Mouse (Mus musculus) heart, embryonic 14.5 days (tissue): ENCODE data around the gene Ptx4. TPM values are rescaled to one million over a fixed set of nuclear protein-coding genes. Genes with fewer than 3 reads are reported as not detected.

Experiments used
- ATAC-seq: fragments of 200-750 bp; cut with Nextera tagmentation; 2 replicates; pipeline ENCODE4 v1.8.0; 2017; ENCODE audit warnings: low read depth, moderate TSS enrichment; ENCODE audit not compliant: insufficient number of reproducible peaks, insufficient read depth, low FRiP score
- H3K27ac ChIP-seq, 2 experiments: fragments of 200-500 bp in 1 of 2; fragments of 300-500 bp in 1 of 2; sonication (generic) in 1 of 2; replicated peaks in 1 of 2; 2 replicates each; pipeline ENCODE4 v1.5.1; 2012 to 2014; ENCODE audit warnings: low read depth in 2 of 2, low read length in 2 of 2, control low read depth in 1 of 2, mild to moderate bottlenecking in 1 of 2, mixed read lengths in 1 of 2; ENCODE audit not compliant: control insufficient read depth in 1 of 2, insufficient read depth in 1 of 2
- H3K27me3 ChIP-seq: fragments of 300-500 bp; sonication (generic); 2 replicates; pipeline ENCODE4 v1.6.1; 2014; ENCODE audit warnings: mild to moderate bottlenecking, low read length, control low read depth; ENCODE audit not compliant: control insufficient read depth, insufficient read depth
- H3K36me3 ChIP-seq: fragments of 300-500 bp; sonication (generic); 2 replicates; pipeline ENCODE4 v1.6.1; 2014; ENCODE audit warnings: mild to moderate bottlenecking, control low read depth, low read length, mixed read lengths; ENCODE audit not compliant: control insufficient read depth, insufficient read depth
- H3K4me1 ChIP-seq, 2 experiments: fragments of 200-500 bp in 1 of 2; fragments of 300-500 bp in 1 of 2; sonication (generic) in 1 of 2; 2 replicates each; pipeline ENCODE4 v1.6.1; 2012 to 2014; ENCODE audit warnings: low read length in 2 of 2, control low read depth in 1 of 2, mixed read lengths in 1 of 2; ENCODE audit not compliant: control insufficient read depth in 2 of 2, insufficient read depth in 2 of 2
- H3K4me2 ChIP-seq: fragments of 300-500 bp; sonication (generic); 2 replicates; pipeline ENCODE4 v1.6.1; 2014; ENCODE audit warnings: mild to moderate bottlenecking, low read length
- H3K4me3 ChIP-seq, 2 experiments: fragments of 200-500 bp in 1 of 2; fragments of 300-500 bp in 1 of 2; sonication (generic) in 1 of 2; 2 replicates each; pipeline ENCODE4 v1.5.1; 2012 to 2014; ENCODE audit warnings: low read length in 2 of 2, mild to moderate bottlenecking in 2 of 2, control low read depth in 1 of 2, low read depth in 1 of 2, moderate library complexity in 1 of 2; ENCODE audit not compliant: control insufficient read depth in 1 of 2, insufficient read depth in 1 of 2
- H3K9ac ChIP-seq: fragments of 300-500 bp; sonication (generic); 2 replicates; pipeline ENCODE4 v1.6.1; 2014; ENCODE audit warnings: mild to moderate bottlenecking, low read length
- H3K9me3 ChIP-seq: fragments of 300-500 bp; sonication (generic); 2 replicates; pipeline ENCODE4 v1.6.1; 2016; ENCODE audit warnings: low read length, control low read depth; ENCODE audit not compliant: control insufficient read depth
- WGBS: fragments of 180-500 bp; shearing (Covaris S2); extraction: QIAGEN DNeasy Blood & Tissue Kit; methylation state at CpG from one replicate; pipeline ENCODE4 v1.1.7; 2014; 5-methylcytosine and 5-hydroxymethylcytosine counted together
- polyA plus RNA-seq: library from polyadenylated mRNA; unstranded; fragments of >200 nt; fragmentation: Nextera tagmentation; extraction: Ambion mirVana; gene quantifications from 2 replicates; pipeline ENCODE4 v1.2.1, GENCODE M21; 2014

Gene Ptx4
- polyA plus RNA-seq, 1 experiment from 2014 or later, result 0.14 TPM

GRCm38 (mm10) chr17:25101338-25101737 lies 19.2 kb upstream of the Ptx4 start:
- H3K27me3 ChIP-seq, result no peaks in the 10 kb centered on the region
- H3K27ac ChIP-seq, result no peak overlapping the region
- no peaks in the 10 kb centered on the region for H3K4me1 ChIP-seq
- no peak overlapping the region for H3K4me3 ChIP-seq
- no peak for ATAC-seq
- no peaks in the 10 kb centered on the region for H3K9me3 ChIP-seq
- H3K9ac ChIP-seq, result no peak overlapping the region
- peaks cover 85% of the 10 kb centered on the region for H3K36me3 ChIP-seq
- H3K4me2 ChIP-seq, result no peak overlapping the region
- WGBS, result 93% methylated on average over 11 of the region's 11 CpGs

- H3K27me3 ChIP-seq, result no peaks in the 10 kb centered on the region
- H3K27ac ChIP-seq, result no peak overlapping the region
- H3K36me3 ChIP-seq, result peaks cover 82% of the 10 kb centered on the region
- H3K9ac ChIP-seq, result no peak overlapping the region
- no peak overlapping the region for H3K4me2 ChIP-seq
- H3K4me1 ChIP-seq, result peaks cover 2 to 10% of the 10 kb centered on the region in 2 experiments
- no peak for ATAC-seq
- 73% methylated on average over 9 of the region's 16 CpGs for WGBS
- no peaks in the 10 kb centered on the region for H3K9me3 ChIP-seq
- no peak overlapping the region for H3K4me3 ChIP-seq
These were observed 12.8 kb upstream of the Ptx4 start for GRCm38 (mm10) chr17:25107786-25108185.

- ATAC-seq, result no peak
- Histone ChIP-seq H3K4me1 (peaks cover 2 to 12% of the 10 kb centered on the region in 2 experiments), H3K9ac (no peak overlapping the region), H3K4me3 (no peak overlapping the region), H3K27ac (no peak overlapping the region), H3K36me3 (peaks cover 70% of the 10 kb centered on the region), H3K4me2 (no peak overlapping the region), H3K9me3 (no peaks in the 10 kb centered on the region), H3K27me3 (no peaks in the 10 kb centered on the region)
- WGBS, result 60% methylated on average over 2 of the region's 2 CpGs
These were observed 11.0 kb upstream of the Ptx4 start for GRCm38 (mm10) chr17:25109578-25109977.

GRCm38 (mm10) chr17:25110590-25110989 lies 10.0 kb upstream of the Ptx4 start:
- ATAC-seq, result no peak
- Histone ChIP-seq H3K9me3 (no peaks in the 10 kb centered on the region), H3K4me1 (peaks cover 8 to 18% of the 10 kb centered on the region in 2 experiments), H3K27ac (no peak overlapping the region), H3K36me3 (peaks cover 60% of the 10 kb centered on the region), H3K9ac (no peak overlapping the region), H3K4me2 (no peak overlapping the region), H3K27me3 (no peaks in the 10 kb centered on the region), H3K4me3 (no peak overlapping the region)
- WGBS, result 95% methylated on average over 6 of the region's 6 CpGs

- H3K9ac ChIP-seq, result no peak overlapping the region
- no peak for ATAC-seq
- WGBS, result 87% methylated on average over 5 of the region's 5 CpGs
- H3K9me3 ChIP-seq, result no peaks in the 10 kb centered on the region
- H3K27ac ChIP-seq, result no peak overlapping the region
- no peak overlapping the region for H3K4me3 ChIP-seq
- H3K4me2 ChIP-seq, result no peak overlapping the region
- H3K4me1 ChIP-seq, result peaks cover 11 to 18% of the 10 kb centered on the region in 2 experiments
- H3K27me3 ChIP-seq, result no peaks in the 10 kb centered on the region
- peaks cover 53% of the 10 kb centered on the region for H3K36me3 ChIP-seq
These were observed 9.3 kb upstream of the Ptx4 start for GRCm38 (mm10) chr17:25111220-25111619.

- Histone ChIP-seq H3K36me3 (peaks cover 47% of the 10 kb centered on the region), H3K27ac (peak overlapping the region in 1 of 2 experiments; percentile 28; a peak in 1 of 4 replicates), H3K4me1 (peaks cover 11 to 18% of the 10 kb centered on the region in 2 experiments), H3K9ac (no peak overlapping the region), H3K4me3 (no peak overlapping the region), H3K9me3 (no peaks in the 10 kb centered on the region), H3K27me3 (no peaks in the 10 kb centered on the region), H3K4me2 (no peak overlapping the region)
- ATAC-seq, result no peak
- 63% methylated on average over 8 of the region's 8 CpGs for WGBS
These were observed 8.7 kb upstream of the Ptx4 start for GRCm38 (mm10) chr17:25111739-25112422.

- Histone ChIP-seq H3K27ac (peak overlapping the region in 1 of 2 experiments; percentile 28; a peak in 1 of 4 replicates), H3K27me3 (no peaks in the 10 kb centered on the region), H3K36me3 (peaks cover 41% of the 10 kb centered on the region), H3K4me3 (no peak overlapping the region), H3K4me2 (no peak overlapping the region), H3K4me1 (peaks cover 11 to 18% of the 10 kb centered on the region in 2 experiments), H3K9me3 (no peaks in the 10 kb centered on the region), H3K9ac (no peak overlapping the region)
- ATAC-seq, result no peak
- WGBS, result 67% methylated on average over 3 of the region's 3 CpGs
These were observed 8.1 kb upstream of the Ptx4 start for GRCm38 (mm10) chr17:25112423-25112810.
